Mouse (Mus musculus): Measurements from ENCODE around the gene Slc46a3.

DNA sequence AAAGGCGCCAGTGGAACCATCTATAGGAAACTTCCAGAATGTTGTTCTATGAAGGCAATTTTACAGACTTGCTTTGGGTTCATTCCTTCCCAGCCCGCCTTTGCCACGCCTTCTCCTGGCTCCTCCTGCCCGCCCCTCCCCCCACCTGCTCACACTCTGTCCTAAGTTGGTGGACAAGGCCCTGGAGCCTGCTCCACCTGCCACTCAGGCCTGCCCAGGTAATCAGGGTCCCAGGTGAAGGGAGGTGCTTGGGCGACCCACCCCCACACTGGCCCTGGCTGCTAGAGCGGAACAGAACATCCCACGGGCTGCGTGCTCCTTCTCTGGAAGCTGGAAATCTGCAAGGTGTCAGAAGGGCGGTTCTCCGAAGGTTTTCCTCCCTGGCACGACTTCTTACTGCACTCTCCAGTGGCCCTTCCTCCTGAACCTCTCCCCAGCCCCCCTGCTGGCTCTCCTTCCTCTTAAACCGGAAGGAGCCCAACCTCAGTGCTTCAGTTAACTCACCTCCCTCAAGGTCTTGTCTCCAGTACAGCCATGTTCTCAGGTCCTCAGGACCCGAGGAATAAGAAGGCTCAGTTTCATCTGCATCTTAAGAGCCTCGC, 18.7 kb upstream of the Slc46a3 start:
- TF ChIP-seq CTCF (IDR thresholded peaks at IDR 0.05; ENCODE audit: control insufficient read depth, insufficient read depth, insufficient replicate concordance, low read depth, low read length) (no peak), POLR2A (IDR thresholded peaks at IDR 0.05; ENCODE audit: control insufficient read depth, low read depth, low read length) (no peak)

All from testis, adult 2 months (tissue).